Mouse (Mus musculus): ENCODE measurements around the gene Rfx4.

The Rfx4 gene

GRCm38 (mm10) chr10:84758483-84759431 lies 2.9 kb downstream of the Rfx4 start:
- no peak for DNase-seq (ENCODE audit: low read depth)

- DNase-seq (ENCODE audit: low read depth) = no peak
Observed at GRCm38 (mm10) chr10:84759511-84760117, 3.8 kb downstream of the Rfx4 start.

GRCm38 (mm10) chr10:84760118-84761111 lies 4.6 kb downstream of the Rfx4 start:
- no peak for DNase-seq (ENCODE audit: low read depth)

GRCm38 (mm10) chr10:84768766-84769165 lies 12.9 kb downstream of the Rfx4 start:
- DNase-seq (ENCODE audit: low read depth) = no peak

GRCm38 (mm10) chr10:84772380-84773130 lies 16.7 kb downstream of the Rfx4 start:
- no peak for DNase-seq (ENCODE audit: low read depth)

- no peak for DNase-seq (ENCODE audit: low read depth)
Observed at GRCm38 (mm10) chr10:84773889-84774288, 18.0 kb downstream of the Rfx4 start.

GRCm38 (mm10) chr10:84774573-84774972 lies 18.7 kb downstream of the Rfx4 start:
- no peak for DNase-seq (ENCODE audit: low read depth)

- DNase-seq (ENCODE audit: low read depth) = no peak
Observed at GRCm38 (mm10) chr10:84777109-84777508, 21.2 kb downstream of the Rfx4 start.

GRCm38 (mm10) chr10:84777974-84778373 lies 22.1 kb downstream of the Rfx4 start:
- no peak for DNase-seq (ENCODE audit: low read depth)

- DNase-seq (ENCODE audit: low read depth) = no peak
Observed at GRCm38 (mm10) chr10:84780828-84781227, 25.0 kb downstream of the Rfx4 start.

GRCm38 (mm10) chr10:84785339-84785738 lies 29.5 kb downstream of the Rfx4 start:
- DNase-seq (ENCODE audit: low read depth) = no peak

- DNase-seq (ENCODE audit: low read depth) = no peak
Observed at GRCm38 (mm10) chr10:84790323-84790722, 34.5 kb downstream of the Rfx4 start.

GRCm38 (mm10) chr10:84791181-84791580 lies 35.3 kb downstream of the Rfx4 start:
- no peak for DNase-seq (ENCODE audit: low read depth)

GRCm38 (mm10) chr10:84801521-84801920 lies 45.7 kb downstream of the Rfx4 start:
- no peak for DNase-seq (ENCODE audit: low read depth)

- DNase-seq (ENCODE audit: low read depth) = no peak
Observed at GRCm38 (mm10) chr10:84803216-84803844, 47.5 kb downstream of the Rfx4 start.

GRCm38 (mm10) chr10:84805576-84805975 lies 49.7 kb downstream of the Rfx4 start:
- DNase-seq (ENCODE audit: low read depth) = no peak

GRCm38 (mm10) chr10:84807206-84807605 lies 51.3 kb downstream of the Rfx4 start:
- DNase-seq (ENCODE audit: low read depth) = no peak

GRCm38 (mm10) chr10:84810030-84810849 lies 54.4 kb downstream of the Rfx4 start:
- no peak for DNase-seq (ENCODE audit: low read depth)

GRCm38 (mm10) chr10:84811171-84811912 lies 55.5 kb downstream of the Rfx4 start:
- DNase-seq (ENCODE audit: low read depth) = no peak

All from NIH3T3 (cell line).